Mouse (Mus musculus) liver, embryonic 14.5 days (tissue): ENCODE measurements around the gene Tbc1d19.

Experiments used
- CTCF ChIP-seq: IDR thresholded peaks from 2 replicates; pipeline ENCODE4 v1.5.1; 2016; ENCODE audit warnings: antibody characterized with exemption, low read depth, control low read depth
- EP300 ChIP-seq: IDR thresholded peaks from 2 replicates; pipeline ENCODE4 v1.6.1; 2016; ENCODE audit warnings: antibody characterized with exemption, low read depth

- TF ChIP-seq CTCF = no peak
- TF ChIP-seq EP300 = no peak
These were observed 119.8 kb downstream of the Tbc1d19 start for GRCm38 (mm10) chr5:53929205-53929614.
